Mouse (Mus musculus) liver, embryonic 16.5 days (tissue): Measurements from ENCODE around the gene Mrpl38. TPM values are rescaled to one million over a fixed set of nuclear protein-coding genes. Genes with fewer than 3 reads are reported as not detected.
"Not testable (repeated sequence)": the region's sequence is repeated elsewhere in the genome, so short reads cannot be mapped to it uniquely, and the experiment has no call there.

Experiments used
- ATAC-seq: fragments of 200-750 bp; cut with Nextera tagmentation; 2 replicates; pipeline ENCODE4 v1.8.0; 2017; ENCODE audit warnings: low read depth, mild to moderate bottlenecking, moderate number of reproducible peaks, moderate library complexity
- H3K27ac ChIP-seq: fragments of 300-500 bp; sonication (generic); 2 replicates; pipeline ENCODE4 v1.5.1; 2014; ENCODE audit warnings: mild to moderate bottlenecking, low read length
- H3K27me3 ChIP-seq: fragments of 300-500 bp; sonication (generic); 2 replicates; pipeline ENCODE4 v1.6.1; 2014; ENCODE audit warnings: low read depth, low read length, mixed read lengths; ENCODE audit not compliant: control insufficient read depth, insufficient read depth
- H3K36me3 ChIP-seq: fragments of 300-500 bp; sonication (generic); 2 replicates; pipeline ENCODE4 v1.6.1; 2014; ENCODE audit warnings: mild to moderate bottlenecking; ENCODE audit not compliant: control insufficient read depth, insufficient read depth
- H3K4me1 ChIP-seq: fragments of 300-500 bp; sonication (generic); 2 replicates; pipeline ENCODE4 v1.6.1; 2014; ENCODE audit warnings: low read depth, low read length, mixed read lengths; ENCODE audit not compliant: control insufficient read depth
- H3K4me2 ChIP-seq: fragments of 300-500 bp; sonication (generic); 2 replicates; pipeline ENCODE4 v1.6.1; 2014; ENCODE audit warnings: low read depth, low read length, mixed read lengths
- H3K4me3 ChIP-seq: fragments of 300-500 bp; sonication (generic); 2 replicates; pipeline ENCODE4 v1.5.1; 2014; ENCODE audit warnings: low read depth, mild to moderate bottlenecking, low read length
- H3K9ac ChIP-seq: fragments of 300-500 bp; sonication (generic); 2 replicates; pipeline ENCODE4 v1.6.1; 2014; ENCODE audit warnings: low read depth, low read length
- H3K9me3 ChIP-seq: fragments of 300-500 bp; sonication (generic); replicated peaks from 2 replicates; pipeline ENCODE4 v1.6.1; 2016; ENCODE audit warnings: low read length; ENCODE audit not compliant: control insufficient read depth
- WGBS: fragments of 180-500 bp; shearing (Covaris S2); extraction: QIAGEN DNeasy Blood & Tissue Kit; methylation state at CpG from one replicate; pipeline ENCODE4 v1.1.7; 2014; ENCODE audit not compliant: insufficient replicate concordance; 5-methylcytosine and 5-hydroxymethylcytosine counted together
- polyA plus RNA-seq: library from polyadenylated mRNA; unstranded; fragments of >200 nt; fragmentation: Nextera tagmentation; extraction: Ambion mirVana; gene quantifications from 2 replicates; pipeline ENCODE4 v1.2.1, GENCODE M21; 2015

Mrpl38 gene
- polyA plus RNA-seq, 1 experiment from 2014 or later = 44.4 TPM

DNA sequence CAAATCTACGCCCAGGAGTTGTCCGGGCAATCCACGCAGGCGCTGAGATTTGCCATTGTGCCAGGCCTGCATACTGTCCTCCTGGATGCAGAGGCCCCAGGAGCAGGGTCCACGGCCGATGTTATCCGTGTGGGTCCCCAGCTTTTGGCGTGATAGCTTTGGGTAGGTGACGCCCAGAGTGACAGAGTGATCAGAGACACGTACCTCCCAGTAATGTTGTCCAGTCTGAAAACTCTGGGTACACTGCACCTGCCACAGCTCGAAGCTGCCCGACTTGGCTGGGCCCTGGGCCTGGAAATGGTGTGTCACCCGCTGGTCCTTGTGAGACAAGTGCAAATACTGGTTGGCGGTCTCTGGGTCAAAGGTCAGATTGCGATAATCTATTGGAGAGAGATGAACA lies 12.4 kb downstream of the Mrpl38 start:
- no peak overlapping the region for H3K4me3 ChIP-seq
- H3K4me1 ChIP-seq = peaks cover 31% of the 10 kb centered on the region
- H3K4me2 ChIP-seq = no peak overlapping the region
- H3K9ac ChIP-seq = no peak overlapping the region
- ATAC-seq = no peak
- no peaks in the 10 kb centered on the region for H3K27me3 ChIP-seq
- no peaks in the 10 kb centered on the region for H3K9me3 ChIP-seq
- 75% methylated on average over 15 of the region's 15 CpGs for WGBS
- no peaks in the 10 kb centered on the region; the same call in 1 of the 2 replicates for H3K36me3 ChIP-seq
- H3K27ac ChIP-seq = no peak overlapping the region

DNA sequence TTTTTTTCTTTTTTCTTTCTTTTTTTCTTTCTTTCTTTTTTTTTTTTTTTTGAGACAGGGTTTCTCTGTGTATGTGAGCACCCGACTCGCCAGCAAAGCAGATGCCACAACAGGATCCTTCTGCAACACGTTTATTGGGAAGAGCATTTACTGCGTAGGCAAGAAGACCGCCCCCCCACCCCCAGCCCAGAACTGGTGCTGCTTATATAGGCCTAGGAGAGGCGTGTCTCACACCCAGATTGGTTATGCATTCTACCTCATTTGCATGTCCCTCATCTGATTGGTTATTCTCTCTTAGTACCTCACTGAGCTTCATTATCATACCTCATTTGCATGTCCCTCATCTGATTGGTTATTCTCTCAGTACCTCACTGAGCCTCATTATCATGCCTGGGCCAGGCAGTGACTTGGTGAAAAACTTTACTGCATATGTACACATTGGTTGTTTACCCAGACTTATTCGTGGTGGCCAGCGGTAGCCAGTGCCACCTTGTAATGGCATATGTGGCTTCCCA lies 16.9 kb downstream of the Mrpl38 start:
- H3K27ac ChIP-seq, ATAC-seq, H3K27me3 ChIP-seq: not testable (repeated sequence)

DNA sequence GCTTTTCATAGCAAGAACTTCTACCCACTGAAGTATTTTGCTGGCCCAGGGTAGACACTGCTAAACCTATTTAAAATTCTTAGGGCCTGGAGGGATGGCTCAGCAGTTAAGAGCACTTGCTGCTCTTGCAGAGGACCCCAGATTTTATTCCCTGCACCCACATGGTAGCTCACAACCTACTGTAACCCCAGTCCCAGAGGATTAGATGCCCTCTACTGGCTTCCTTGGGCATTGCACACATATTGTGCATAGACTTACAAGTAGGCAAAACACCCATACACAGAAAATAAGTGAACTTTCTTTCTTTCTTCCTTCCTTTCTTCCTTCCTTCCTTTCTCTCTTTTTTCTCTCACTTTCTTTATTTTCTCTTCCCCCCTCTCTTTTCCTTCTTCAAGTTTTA lies 20.8 kb downstream of the Mrpl38 start:
- H3K9me3 ChIP-seq = no peaks in the 10 kb centered on the region
- H3K9ac ChIP-seq = no peak overlapping the region
- H3K4me3 ChIP-seq = no peak overlapping the region
- no peaks in the 10 kb centered on the region; the same call in 1 of the 2 replicates for H3K36me3 ChIP-seq
- H3K4me1 ChIP-seq = no peaks in the 10 kb centered on the region
- no peaks in the 10 kb centered on the region for H3K27me3 ChIP-seq
- no peak overlapping the region for H3K4me2 ChIP-seq
- no peak overlapping the region for H3K27ac ChIP-seq
- ATAC-seq = no peak

More for the DNA sequence above, 16.9 kb downstream of the Mrpl38 start:
- not testable (repeated sequence) for H3K36me3 ChIP-seq, H3K4me1 ChIP-seq, H3K9ac ChIP-seq, H3K9me3 ChIP-seq, H3K4me3 ChIP-seq, H3K4me2 ChIP-seq
- WGBS = 77% methylated on average over 8 of the region's 8 CpGs

DNA sequence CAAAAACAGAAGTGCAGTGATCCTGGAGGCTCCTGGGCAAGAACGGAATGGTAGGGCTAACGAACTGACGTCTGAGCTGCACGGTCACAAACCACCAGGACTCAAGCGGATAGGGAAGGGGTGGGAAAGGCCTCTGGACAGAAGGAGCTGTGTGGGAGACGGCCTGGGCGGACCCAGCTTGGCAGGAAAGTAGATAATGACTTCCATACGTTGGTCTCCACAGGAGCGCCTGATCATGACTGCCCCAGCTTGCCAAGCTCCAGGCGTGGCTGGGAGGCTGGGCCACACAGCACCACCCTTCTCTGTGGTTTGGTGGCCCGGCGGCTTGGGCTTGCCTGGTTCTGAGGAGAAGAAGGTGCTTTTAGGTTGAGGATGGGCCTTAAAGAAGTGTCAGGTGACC lies 21.4 kb downstream of the Mrpl38 start:
- 40% methylated on average over 12 of the region's 12 CpGs for WGBS
- no peak for ATAC-seq
- H3K9ac ChIP-seq = no peak overlapping the region
- no peaks in the 10 kb centered on the region for H3K9me3 ChIP-seq
- no peak overlapping the region for H3K4me2 ChIP-seq
- no peaks in the 10 kb centered on the region for H3K36me3 ChIP-seq
- no peak overlapping the region for H3K4me3 ChIP-seq
- no peaks in the 10 kb centered on the region for H3K4me1 ChIP-seq
- H3K27me3 ChIP-seq = no peaks in the 10 kb centered on the region
- no peak overlapping the region for H3K27ac ChIP-seq

DNA sequence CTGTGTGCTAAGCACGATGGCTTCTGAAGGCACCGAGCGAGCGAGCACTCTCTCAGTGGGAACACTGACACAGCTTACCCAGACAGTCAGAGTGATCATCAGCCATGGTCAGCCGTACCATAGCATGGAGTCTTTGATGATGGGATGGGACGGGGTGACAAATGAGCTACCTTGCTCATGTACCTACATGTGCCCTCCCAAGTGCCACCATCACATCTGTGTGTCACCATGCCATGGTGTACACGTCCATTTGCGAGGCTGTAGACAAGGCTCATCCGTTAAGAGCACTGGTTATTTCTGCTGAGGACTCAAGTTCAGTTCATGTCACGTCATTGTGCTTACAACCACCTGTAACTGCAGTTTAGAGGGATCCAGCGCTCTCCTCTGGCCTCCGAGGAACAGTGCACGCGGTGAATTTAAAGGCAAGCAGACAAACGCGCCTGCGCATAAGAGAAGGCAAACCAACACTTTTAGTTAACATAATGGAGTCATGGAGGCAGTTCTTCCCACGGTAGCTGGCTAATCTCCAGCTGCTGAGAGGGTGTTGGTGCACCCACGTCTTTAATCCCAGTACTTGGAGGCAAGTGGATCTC lies 27.0 kb downstream of the Mrpl38 start:
- H3K27me3 ChIP-seq = peaks cover 45% of the 10 kb centered on the region
- no peak overlapping the region for H3K4me2 ChIP-seq
- H3K9ac ChIP-seq = no peak overlapping the region
- ATAC-seq = no peak
- H3K27ac ChIP-seq = no peak overlapping the region
- peaks cover 23% of the 10 kb centered on the region for H3K4me1 ChIP-seq
- 84% methylated on average over 19 of the region's 19 CpGs for WGBS
- no peaks in the 10 kb centered on the region for H3K9me3 ChIP-seq
- H3K36me3 ChIP-seq = no peaks in the 10 kb centered on the region
- H3K4me3 ChIP-seq = no peak overlapping the region

DNA sequence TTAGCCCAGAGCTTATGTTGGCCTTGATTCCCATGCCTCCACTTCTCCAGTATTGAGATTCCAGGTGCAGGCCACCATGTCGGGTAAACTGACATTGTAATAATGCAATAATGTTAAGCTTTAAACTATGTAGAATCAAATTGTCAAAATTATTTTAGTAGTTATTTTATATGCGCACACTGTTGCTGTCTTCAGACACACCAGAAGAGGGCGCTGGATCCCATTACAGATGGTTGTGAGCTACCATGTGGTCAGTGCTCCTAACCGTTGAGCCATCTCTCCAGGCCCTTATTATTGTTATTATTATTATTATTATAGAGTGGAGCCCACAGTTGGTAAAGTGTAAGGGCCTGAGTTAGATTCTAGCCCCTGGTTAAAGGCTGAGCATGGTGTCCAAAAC lies 27.6 kb downstream of the Mrpl38 start:
- no peaks in the 10 kb centered on the region for H3K9me3 ChIP-seq
- 68% methylated on average over 4 of the region's 4 CpGs for WGBS
- H3K36me3 ChIP-seq = no peaks in the 10 kb centered on the region
- H3K27me3 ChIP-seq = peaks cover 45% of the 10 kb centered on the region
- no peak overlapping the region for H3K4me3 ChIP-seq
- peak overlapping the region; percentile 14; the same call in 1 of the 2 replicates for H3K27ac ChIP-seq
- no peak for ATAC-seq
- no peak overlapping the region for H3K4me2 ChIP-seq
- H3K9ac ChIP-seq = no peak overlapping the region
- H3K4me1 ChIP-seq = peaks cover 29% of the 10 kb centered on the region

DNA sequence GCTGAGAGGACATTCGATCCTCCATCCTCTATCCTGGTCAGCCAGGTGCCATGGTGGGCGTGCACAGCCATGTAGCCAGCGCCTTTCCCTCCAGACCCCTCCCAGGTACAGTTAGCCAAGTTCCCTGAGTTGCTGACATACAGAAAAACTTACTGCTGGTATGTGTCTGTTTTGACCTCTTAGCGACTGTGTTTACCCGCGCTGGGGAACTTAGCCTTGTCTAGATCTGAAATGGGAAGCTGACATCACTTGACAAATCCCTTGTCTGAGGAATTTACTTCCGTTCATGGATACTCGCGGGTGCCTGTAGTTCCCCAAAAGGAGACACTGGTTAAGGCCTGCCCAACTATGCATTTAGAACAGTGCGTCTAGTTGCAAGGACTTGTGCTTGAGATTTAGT lies 28.1 kb downstream of the Mrpl38 start:
- Histone ChIP-seq H3K4me1 (peaks cover 34% of the 10 kb centered on the region), H3K27me3 (peaks cover 45% of the 10 kb centered on the region), H3K27ac (peak overlapping the region; percentile 61), H3K4me2 (peak overlapping the region; percentile 59), H3K4me3 (peak overlapping the region; percentile 60), H3K36me3 (no peaks in the 10 kb centered on the region), H3K9ac (peak overlapping the region; percentile 61; the same call in 1 of the 2 replicates), H3K9me3 (no peaks in the 10 kb centered on the region)
- 0 out of 2 replicates have a peak, but pooled peaks have one; percentile 7 for ATAC-seq
- WGBS = 16% methylated on average over 10 of the region's 10 CpGs

DNA sequence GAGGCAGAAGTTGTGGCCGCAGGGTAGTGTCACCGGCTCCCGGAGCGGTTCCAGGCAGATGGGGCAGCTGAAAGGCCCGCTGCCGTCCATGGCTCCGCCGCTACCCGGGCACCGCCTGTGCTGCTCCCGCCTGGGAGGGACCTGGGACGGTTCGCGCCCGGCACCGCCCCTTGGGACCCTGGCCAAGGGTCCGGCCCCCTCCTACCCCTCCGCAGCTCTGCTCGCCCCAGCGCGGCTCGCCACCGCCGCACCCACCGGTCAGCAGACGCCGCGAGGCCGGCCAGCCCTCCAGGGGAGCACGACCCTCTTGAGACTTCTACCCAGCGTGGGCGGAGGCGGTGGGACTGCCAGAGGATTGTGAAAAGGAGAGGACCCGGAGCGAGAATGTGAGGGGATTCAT lies 28.5 kb downstream of the Mrpl38 start:
- Histone ChIP-seq H3K9ac (peak overlapping the region; percentile 61), H3K36me3 (no peaks in the 10 kb centered on the region), H3K4me1 (peaks cover 34% of the 10 kb centered on the region), H3K4me2 (peak overlapping the region; percentile 59), H3K4me3 (peak overlapping the region; percentile 60), H3K9me3 (no peaks in the 10 kb centered on the region), H3K27me3 (peaks cover 45% of the 10 kb centered on the region), H3K27ac (peak overlapping the region; percentile 61)
- WGBS = 1% methylated on average over 32 of the region's 35 CpGs
- ATAC-seq = peak; percentile 57

DNA sequence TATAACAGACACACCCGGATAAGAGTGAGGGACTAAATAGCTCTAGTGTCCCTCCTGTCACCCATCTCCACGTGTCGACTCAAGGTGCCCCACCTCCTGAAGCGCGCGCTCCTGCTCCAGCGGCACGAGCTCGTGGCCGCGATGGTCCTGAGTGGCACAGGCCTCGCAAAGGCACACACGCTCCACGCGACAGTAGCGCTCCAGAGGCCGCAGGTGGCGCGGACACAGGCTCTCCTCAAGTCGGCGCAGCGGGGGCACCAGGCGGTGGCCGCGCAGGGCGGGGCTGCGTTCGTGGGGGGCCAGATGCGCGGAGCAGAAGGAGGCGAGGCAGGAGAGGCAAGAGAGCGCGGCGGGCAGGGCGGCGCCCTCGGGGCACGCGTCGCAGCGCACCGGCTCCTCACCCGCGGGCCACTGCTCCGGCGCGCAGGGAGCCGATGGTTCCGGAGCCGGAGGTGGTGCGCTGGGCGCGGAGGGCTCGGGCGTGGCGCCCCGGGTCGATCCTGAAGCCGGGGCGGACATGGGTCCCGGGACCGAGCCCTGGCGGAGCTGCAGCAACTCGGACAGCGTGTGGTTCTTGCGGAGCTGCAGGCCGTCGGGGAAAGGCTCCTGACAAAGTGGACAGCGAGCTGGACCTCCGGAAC lies 29.1 kb downstream of the Mrpl38 start:
- WGBS = under 1% methylated on average over 69 of the region's 70 CpGs
- peaks cover 45% of the 10 kb centered on the region for H3K27me3 ChIP-seq
- no peaks in the 10 kb centered on the region for H3K9me3 ChIP-seq
- H3K4me2 ChIP-seq = peak overlapping the region; percentile 59
- H3K27ac ChIP-seq = peak overlapping the region; percentile 61; the same call in 1 of the 2 replicates
- H3K4me3 ChIP-seq = peak overlapping the region; percentile 60
- no peak for ATAC-seq
- no peaks in the 10 kb centered on the region for H3K36me3 ChIP-seq
- peaks cover 36% of the 10 kb centered on the region for H3K4me1 ChIP-seq
- H3K9ac ChIP-seq = peak overlapping the region; percentile 61
